In genomic region chr13:64373695-64374094, GRCm38 (mm10) we compare ENCODE assay signal across 9 mouse cellular contexts. TPM values are rescaled to one million over a fixed set of nuclear protein-coding genes. Genes with fewer than 3 reads are reported as not detected.
DNase-seq lines count a peak whose midpoint lies in the region; ATAC-seq and TF ChIP-seq lines count a peak whose summit lies in the region.
"Had no signal": no experiment of that assay in that cellular context is flagged by ENCODE, and none has a peak within 500 bp of the region (broad histone marks: within the 10 kb centered on the region; RNA-seq: fewer than 3 reads in every experiment).

No protein-coding gene starts in this region.

- no peaks in the 10 kb centered on the region; the same call in 1 of the 2 replicates for H3K4me1 ChIP-seq in forebrain, embryonic 11.5 days (replicated peaks; ENCODE audit: control insufficient read depth, insufficient read depth, low read length)

- no peak for TF ChIP-seq CTCF in C2C12 (IDR thresholded peaks at IDR 0.05; ENCODE audit: control insufficient read depth, insufficient read depth, insufficient read length)

- H3K9me3 ChIP-seq in forebrain, embryonic 11.5 days (ENCODE audit: control insufficient read depth, low read length), result no peaks in the 10 kb centered on the region
- H3K9me3 ChIP-seq: midbrain, embryonic 15.5 days had no signal

- H3K9ac ChIP-seq in forebrain, embryonic 11.5 days (ENCODE audit: low read length), result no peak overlapping the region
- H3K9ac ChIP-seq: midbrain, embryonic 15.5 days had no signal

- intact Hi-C loops in heart, postnatal 14 days (cut with DNase I), result no loop called here

- H3K4me3 ChIP-seq in C2C12 (ENCODE audit: insufficient read depth, poor library complexity, severe bottlenecking), result no peak overlapping the region
- H3K4me3 ChIP-seq in forebrain, embryonic 11.5 days (ENCODE audit: low read depth, low read length), result no peak overlapping the region
- H3K4me3 ChIP-seq: midbrain, embryonic 15.5 days had no signal

- peaks cover 13% of the 10 kb centered on the region for H3K79me3 ChIP-seq in C2C12 (ENCODE audit: low read depth)

- H3K4me2 ChIP-seq in forebrain, embryonic 11.5 days (ENCODE audit: low read depth, low read length, severe bottlenecking), result no peak overlapping the region
- H3K4me2 ChIP-seq: midbrain, embryonic 15.5 days had no signal

- H3K36me3 ChIP-seq in C2C12 (ENCODE audit: control insufficient read depth, insufficient read depth), result peaks cover 4% of the 10 kb centered on the region
- H3K36me3 ChIP-seq in forebrain, embryonic 11.5 days (ENCODE audit: control insufficient read depth, insufficient read depth, low read length), result no peaks in the 10 kb centered on the region
- H3K36me3 ChIP-seq: midbrain, embryonic 15.5 days had no signal

- H3ac ChIP-seq in C2C12 (ENCODE audit: control insufficient read depth, insufficient read length, low read depth), result no peak overlapping the region

- DNase-seq in kidney, postnatal 25 days, result peak; percentile 47 to 71
- no peak for DNase-seq in kidney, adult 11 months
- DNase-seq in adipocyte (ENCODE audit: low spot score), result peak; percentile 74
- peak; percentile 39 to 51 for DNase-seq in heart, postnatal 14 days
- DNase-seq in natural killer cell, adult 2 months (ENCODE audit: low spot score in 2 of 2), result no peak
- no peak for DNase-seq in cerebellum, adult 9-11 months
- DNase-seq in forebrain, embryonic 11.5 days (ENCODE audit: low spot score), result no peak

- no peak for ATAC-seq in forebrain, embryonic 11.5 days (replicated peaks; ENCODE audit: low FRiP score)
- ATAC-seq: midbrain, embryonic 15.5 days had no signal

- 16% methylated on average over 1 of the region's 1 CpGs for WGBS in forebrain, embryonic 11.5 days

- H3K27me3 ChIP-seq in C2C12 (ENCODE audit: control insufficient read depth, insufficient read depth, insufficient read length), result no peaks in the 10 kb centered on the region
- H3K27me3 ChIP-seq in forebrain, embryonic 11.5 days (ENCODE audit: control insufficient read depth, insufficient read depth, low read length), result no peaks in the 10 kb centered on the region
- H3K27me3 ChIP-seq: midbrain, embryonic 15.5 days had no signal

- H3K27ac ChIP-seq in forebrain, embryonic 11.5 days (ENCODE audit: low read depth, low read length), result no peak overlapping the region
- H3K27ac ChIP-seq: midbrain, embryonic 15.5 days had no signal

- H3K79me2 ChIP-seq in C2C12 (ENCODE audit: control insufficient read depth, insufficient read depth), result peaks cover 16% of the 10 kb centered on the region

TF ChIP-seq in C2C12, 6 proteins besides CTCF, POLR2A, EP300 and RAD21:
- TF ChIP-seq CEBPB (IDR thresholded peaks at IDR 0.05; ENCODE audit: low read depth) (peak; percentile 4), MAX (IDR thresholded peaks at IDR 0.05) (no peak), MYOG (IDR thresholded peaks at IDR 0.05; ENCODE audit: control insufficient read depth, extremely low read depth, insufficient read length) (no peak)
TF ChIP-seq in C2C12: peak in this region for 1.

RNA-seq across cellular contexts. Expression of gene Ctsl, which starts 3.0 kb away (rescaled TPM):
- polyA plus RNA-seq in C2C12 (2012; fragmentation: generic; extraction: Trizol), result 462 TPM
- 100 to 1,000 TPM; 260 to 267 TPM for total RNA-seq in heart, postnatal 14 days (2021)
- 119 and 122 TPM in 2 replicates for polyA plus RNA-seq in forebrain, embryonic 11.5 days (2014; fragmentation: Nextera tagmentation; extraction: Ambion mirVana)

RNA-seq across cellular contexts. Expression of gene Cdk20, which starts 58.4 kb away (rescaled TPM):
- 6.7 TPM for polyA plus RNA-seq in C2C12 (2012; fragmentation: generic; extraction: Trizol)
- total RNA-seq in heart, postnatal 14 days (2021), result 1 to 10 TPM; 3.4 to 5.0 TPM
- 9.4 and 9.5 TPM in 2 replicates for polyA plus RNA-seq in forebrain, embryonic 11.5 days (2014; fragmentation: Nextera tagmentation; extraction: Ambion mirVana)

Comparison
In these comparisons a context has a peak if more than half of its experiments do, and no peak if none do; other contexts are left out.
1. DNase-seq: peak in kidney, postnatal 25 days (2 of 2), adipocyte (single experiment) and heart, postnatal 14 days (2 of 2); none in kidney, adult 11 months (single experiment), natural killer cell, adult 2 months (0 of 2), cerebellum, adult 9-11 months (single experiment) and forebrain, embryonic 11.5 days (single experiment).